Mouse (Mus musculus) CH12.LX (cell line): ENCODE data around the gene Ccdc162. TPM values are rescaled to one million over a fixed set of nuclear protein-coding genes. Genes with fewer than 3 reads are reported as not detected.

Source experiments
- DNase-seq: peaks from one replicate; pipeline ENCODE4 v3.0.0-alpha.2; 2013; ENCODE audit errors: extremely low read depth
- H3K27ac ChIP-seq: 2 replicates; pipeline ENCODE4 v1.5.1; 2012; ENCODE audit warnings: low read depth, mild to moderate bottlenecking, control low read depth, moderate library complexity; ENCODE audit not compliant: insufficient read depth
- H3K27me3 ChIP-seq: replicated peaks from 2 replicates; pipeline ENCODE3; 2012; ENCODE audit warnings: inconsistent platforms
- H3K36me3 ChIP-seq, 2 experiments: replicated peaks in 1 of 2; 2 replicates each; pipeline versions ENCODE3 to v1.6.1; 2012; ENCODE audit warnings: inconsistent platforms in 1 of 2, low read length in 1 of 2, mild to moderate bottlenecking in 1 of 2, mixed read lengths in 1 of 2, moderate library complexity in 1 of 2; ENCODE audit not compliant: control insufficient read depth in 1 of 2, insufficient read depth in 1 of 2
- H3K4me1 ChIP-seq, 2 experiments: 2 replicates each; pipeline ENCODE4 v1.6.1; 2012; ENCODE audit warnings: inconsistent platforms in 1 of 2, moderate library complexity in 1 of 2; ENCODE audit not compliant: insufficient read depth in 2 of 2, control insufficient read depth in 1 of 2
- H3K4me2 ChIP-seq: 2 replicates; pipeline ENCODE4 v1.6.1; 2012; ENCODE audit warnings: low read depth, mild to moderate bottlenecking, control low read depth; ENCODE audit not compliant: poor library complexity, insufficient read depth, severe bottlenecking
- H3K4me3 ChIP-seq, 3 experiments: fragments of 150-350 bp in 1 of 3; sonication (generic) in 1 of 3; replicated peaks in 1 of 3; 2 replicates each; pipeline versions ENCODE3 to v1.5.1; 2011 to 2012; ENCODE audit warnings: low read depth in 2 of 3, low read length in 2 of 3, mild to moderate bottlenecking in 2 of 3, moderate library complexity in 2 of 3, control low read depth in 1 of 3, improper control_type of control experiment in 1 of 3, inconsistent platforms in 1 of 3, mixed read lengths in 1 of 3; ENCODE audit not compliant: poor library complexity in 1 of 3
- H3K79me2 ChIP-seq: replicated peaks from 2 replicates; pipeline ENCODE4 v1.6.1; 2012; ENCODE audit warnings: mild to moderate bottlenecking, moderate library complexity; ENCODE audit not compliant: control insufficient read depth, poor library complexity, insufficient read depth, severe bottlenecking; ENCODE audit errors: extremely low read depth
- H3K9ac ChIP-seq: 2 replicates; pipeline ENCODE4 v1.6.1; 2012; ENCODE audit warnings: low read depth, mild to moderate bottlenecking, control low read depth, moderate library complexity; ENCODE audit not compliant: insufficient read depth
- H3K9me3 ChIP-seq: replicated peaks from 2 replicates; pipeline ENCODE3; 2012; ENCODE audit warnings: low read length, inconsistent platforms, mixed read lengths
- BHLHE40 ChIP-seq: IDR thresholded peaks from 2 replicates; pipeline ENCODE4 v1.6.1; 2011; ENCODE audit warnings: mild to moderate bottlenecking, low read depth, low read length, improper control_type of control experiment
- CTCF ChIP-seq, 2 experiments: IDR thresholded peaks in 1 of 2; conservative IDR thresholded peaks in 1 of 2; 2 replicates each; pipeline ENCODE4 v1.5.1; 2011 to 2012; ENCODE audit warnings: low read depth in 2 of 2, low read length in 2 of 2, improper control_type of control experiment in 1 of 2, inconsistent platforms in 1 of 2, mild to moderate bottlenecking in 1 of 2, moderate library complexity in 1 of 2
- IRF4 ChIP-seq: IDR thresholded peaks from 2 replicates; pipeline ENCODE4 v1.6.1; 2014; ENCODE audit warnings: low read depth, mild to moderate bottlenecking, inconsistent platforms, low read length, improper control_type of control experiment
- MAX ChIP-seq: IDR thresholded peaks from 2 replicates; pipeline ENCODE4 v1.6.1; 2011; ENCODE audit warnings: low read length, improper control_type of control experiment
- MAZ ChIP-seq: IDR thresholded peaks from 2 replicates; pipeline ENCODE4 v1.6.1; 2012; ENCODE audit warnings: low read depth, mild to moderate bottlenecking, inconsistent platforms, low read length, improper control_type of control experiment, moderate library complexity
- MEF2A ChIP-seq: IDR thresholded peaks from 2 replicates; pipeline ENCODE4 v1.6.1; 2014; ENCODE audit warnings: low read depth, mild to moderate bottlenecking, inconsistent platforms, low read length, improper control_type of control experiment, borderline replicate concordance
- MXI1 ChIP-seq: IDR thresholded peaks from 2 replicates; pipeline ENCODE4 v1.6.1; 2011; ENCODE audit warnings: mild to moderate bottlenecking, low read depth, low read length, improper control_type of control experiment
- MYC ChIP-seq: IDR thresholded peaks from 2 replicates; pipeline ENCODE4 v1.6.1; 2011; ENCODE audit warnings: low read depth, mild to moderate bottlenecking, improper control_type of control experiment, low read length
- PAX5 ChIP-seq: IDR thresholded peaks from 2 replicates; pipeline ENCODE4 v1.6.1; 2012; ENCODE audit warnings: low read length, inconsistent platforms, mixed read lengths
- RCOR1 ChIP-seq: conservative IDR thresholded peaks from 2 replicates; pipeline ENCODE4 v1.6.1; 2012; ENCODE audit warnings: low read depth, mild to moderate bottlenecking, inconsistent platforms, low read length, improper control_type of control experiment
- SIN3A ChIP-seq: IDR thresholded peaks from 2 replicates; pipeline ENCODE4 v1.6.1; 2012; ENCODE audit warnings: low read length, improper control_type of control experiment, inconsistent platforms
- SMC3 ChIP-seq: IDR thresholded peaks from 2 replicates; pipeline ENCODE4 v1.6.1; 2011; ENCODE audit warnings: low read depth, low read length, improper control_type of control experiment
- TBP ChIP-seq: conservative IDR thresholded peaks from 2 replicates; pipeline ENCODE4 v1.6.1; 2011; ENCODE audit warnings: low read depth, low read length, improper control_type of control experiment
- TCF12 ChIP-seq: IDR thresholded peaks from 2 replicates; pipeline ENCODE4 v1.6.1; 2014; ENCODE audit warnings: low read depth, mild to moderate bottlenecking, inconsistent platforms, low read length, improper control_type of control experiment
- USF1 ChIP-seq: IDR thresholded peaks from 2 replicates; pipeline ENCODE4 v1.6.1; 2014; ENCODE audit warnings: low read depth, mild to moderate bottlenecking, inconsistent platforms, low read length, improper control_type of control experiment
- USF2 ChIP-seq: conservative IDR thresholded peaks from 2 replicates; pipeline ENCODE4 v1.6.1; 2011; ENCODE audit warnings: low read depth, low read length, improper control_type of control experiment
- ZC3H11A ChIP-seq: IDR thresholded peaks from 2 replicates; pipeline ENCODE4 v1.6.1; 2012; ENCODE audit warnings: low read depth, mild to moderate bottlenecking, inconsistent platforms, low read length, improper control_type of control experiment
- ZKSCAN1 ChIP-seq: IDR thresholded peaks from 2 replicates; pipeline ENCODE4 v1.6.1; 2012; ENCODE audit warnings: low read depth, inconsistent platforms, low read length, improper control_type of control experiment, borderline replicate concordance
- ZMIZ1 ChIP-seq: IDR thresholded peaks from 2 replicates; pipeline ENCODE4 v1.6.1; 2012; ENCODE audit warnings: low read depth, mild to moderate bottlenecking, inconsistent platforms, low read length, improper control_type of control experiment
- ZNF384 ChIP-seq: IDR thresholded peaks from 2 replicates; pipeline ENCODE4 v1.6.1; 2012; ENCODE audit warnings: low read depth, low read length, improper control_type of control experiment, inconsistent platforms
- dilution Hi-C: fragments of 300-500 bp; cut with MboI; formaldehyde crosslinking; loops from 2 replicates; pipeline ENCODE4 v1.14.3; 2020; ENCODE audit warnings: low sequenced_read_pairs; ENCODE audit not compliant: extremely low pct_unique_long_range_greater_than_20kb, extremely low pct_ligation_motif_present
- in situ Hi-C: fragments of 300-500 bp; cut with MboI; formaldehyde crosslinking; loops from 3 replicates; pipeline ENCODE4 v1.14.3; 2019; ENCODE audit warnings: low sequenced_read_pairs, low pct_ligation_motif_present, low pct_unique_long_range_greater_than_20kb, mixed read lengths
- polyA plus RNA-seq: library from polyadenylated mRNA; unstranded; fragments of >175 nt; gene quantifications from 2 replicates; pipeline ENCODE4 v1.2.1, GENCODE M21; 2012; ENCODE audit warnings: low read depth; ENCODE audit not compliant: insufficient read length
- total RNA-seq, 2 experiments: library from RNA; depleted of rRNA; stranded (reverse); fragments of 300-350 nt in 1 of 2; fragments of >200 nt in 1 of 2; gene quantifications; 2 replicates each; pipeline ENCODE4 v1.2.3; 2012 to 2014

Gene Ccdc162
- total and polyA plus RNA-seq, 3 experiments = 0.64 to 1.3 (median 1.3) TPM

DNA sequence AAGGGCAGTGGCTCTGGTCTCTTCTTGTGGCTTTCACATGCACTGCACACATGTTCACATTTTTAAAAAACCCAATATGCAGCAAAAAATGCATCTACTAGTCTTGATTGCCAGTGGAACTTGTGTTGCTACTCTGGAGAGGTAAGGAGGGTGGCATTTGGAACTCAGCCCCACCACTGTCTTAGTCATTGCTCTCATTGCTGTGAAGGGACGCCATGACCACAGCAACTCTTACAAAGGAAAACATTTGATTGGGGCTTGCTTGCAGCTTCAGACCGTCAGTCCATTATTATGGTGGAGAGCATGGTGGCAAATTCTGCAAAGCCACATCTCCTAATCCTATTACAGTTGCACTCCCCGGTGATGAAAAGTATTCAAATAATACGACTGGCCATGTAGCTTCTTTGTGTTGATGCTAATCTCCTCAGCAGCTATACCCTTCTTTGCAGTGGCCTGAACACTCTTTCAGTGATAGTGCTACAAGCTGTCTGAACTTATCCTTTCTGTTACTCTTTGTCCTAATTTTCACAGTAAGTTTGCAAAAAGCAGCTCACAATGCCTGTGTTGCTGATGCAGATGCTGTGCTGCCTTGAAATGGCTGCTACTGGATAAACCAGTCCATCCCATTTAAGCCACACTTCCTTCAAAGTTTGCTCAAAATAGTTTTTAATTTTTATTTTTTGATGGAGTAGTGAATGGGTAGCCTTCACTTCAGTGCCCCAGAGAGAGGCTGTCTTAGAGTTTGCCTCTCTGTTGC is 179.0 kb downstream of the Ccdc162 start:
- Histone ChIP-seq H3K36me3 (peaks cover 5 to 52% of the 10 kb centered on the region in 2 experiments), H3K9ac (no peak overlapping the region), H3K27ac (no peak overlapping the region), H3K79me2 (peaks cover 2% of the 10 kb centered on the region; the same call in 1 of the 2 replicates), H3K4me1 (peaks cover 3 to 25% of the 10 kb centered on the region in 2 experiments), H3K27me3 (no peaks in the 10 kb centered on the region), H3K4me2 (no peak overlapping the region), H3K9me3 (no peaks in the 10 kb centered on the region), H3K4me3 (no peak overlapping the region)
- in situ Hi-C loops = no loop called here
- no peak for DNase-seq
- no peak for TF ChIP-seq MYC
- no peak for TF ChIP-seq TCF12
- no peak for TF ChIP-seq USF2
- dilution Hi-C loops = no loop called here

DNA sequence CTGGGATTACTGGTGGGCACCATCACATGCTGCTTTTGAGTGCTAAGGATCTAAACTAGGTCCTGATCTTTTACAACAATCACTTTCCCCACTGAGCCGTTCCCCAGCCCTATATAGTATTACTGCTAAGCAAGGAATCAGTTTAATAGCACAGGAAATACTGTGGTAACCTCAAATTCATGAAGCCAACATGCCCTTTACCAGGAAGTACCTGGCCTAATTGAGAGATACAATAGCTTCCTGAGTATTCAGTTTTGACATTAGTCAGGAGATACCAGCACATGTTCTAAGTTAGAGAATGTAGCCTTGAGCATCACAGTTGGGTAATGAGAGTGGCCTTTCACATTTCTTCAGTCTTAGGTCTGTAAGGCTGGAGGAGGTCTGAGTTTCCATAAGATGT is 179.7 kb downstream of the Ccdc162 start:
- in situ Hi-C loops = no loop called here
- Histone ChIP-seq H3K4me3 (no peak overlapping the region), H3K27ac (no peak overlapping the region)
- no peak for TF ChIP-seq USF1
- no peak for TF ChIP-seq ZMIZ1
- TF ChIP-seq BHLHE40 = no peak
- no peak for TF ChIP-seq MEF2A
- TF ChIP-seq, all 38 proteins: peak for 0
- Histone ChIP-seq H3K4me1 (peaks cover 3 to 26% of the 10 kb centered on the region in 2 experiments), H3K79me2 (peaks cover 3% of the 10 kb centered on the region; the same call in 1 of the 2 replicates), H3K27me3 (no peaks in the 10 kb centered on the region), H3K9me3 (no peaks in the 10 kb centered on the region), H3K4me2 (no peak overlapping the region), H3K36me3 (peaks cover 6 to 55% of the 10 kb centered on the region in 2 experiments), H3K9ac (no peak overlapping the region)
- dilution Hi-C loops = no loop called here
- DNase-seq = no peak

DNA sequence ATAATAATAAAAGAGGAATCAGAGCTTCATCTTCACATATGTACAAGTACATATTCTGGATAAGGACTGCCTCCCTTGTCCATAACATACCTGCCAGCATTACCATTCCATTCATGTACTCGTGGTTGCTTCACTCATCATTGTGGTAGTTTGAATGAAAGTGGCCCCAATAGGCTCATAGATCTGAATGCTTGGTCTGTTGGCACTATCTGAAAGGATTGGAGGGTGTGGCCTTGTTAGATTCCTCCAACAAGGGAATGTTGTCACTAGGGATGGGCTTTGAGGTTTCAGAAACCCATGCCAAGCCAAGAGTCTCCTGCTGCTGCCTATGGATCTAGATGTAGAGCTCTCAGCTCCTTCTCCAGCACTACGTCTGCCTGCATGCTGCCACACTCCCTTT is 180.4 kb downstream of the Ccdc162 start:
- Histone ChIP-seq H3K36me3 (peaks cover 12 to 62% of the 10 kb centered on the region in 2 experiments), H3K4me2 (no peak overlapping the region), H3K4me1 (peaks cover 3 to 31% of the 10 kb centered on the region in 2 experiments), H3K27ac (no peak overlapping the region), H3K4me3 (no peak overlapping the region), H3K79me2 (peaks cover 7% of the 10 kb centered on the region), H3K9me3 (no peaks in the 10 kb centered on the region), H3K9ac (no peak overlapping the region), H3K27me3 (no peaks in the 10 kb centered on the region)
- no peak for DNase-seq
- in situ Hi-C loops = no loop called here
- TF ChIP-seq ZNF384 = no peak
- TF ChIP-seq IRF4 = no peak
- TF ChIP-seq MAZ = no peak
- TF ChIP-seq SIN3A = no peak
- no peak for TF ChIP-seq ZC3H11A
- TF ChIP-seq CTCF (conservative IDR thresholded peaks at IDR 0.05 in 1 of 2, IDR thresholded peaks at IDR 0.05 in 1 of 2; ENCODE audit: low read depth in 2 of 2, low read length in 2 of 2) = no peak
- no peak for TF ChIP-seq MXI1
- TF ChIP-seq SMC3 = no peak
- TF ChIP-seq PAX5 = no peak
- TF ChIP-seq BHLHE40 = no peak
- TF ChIP-seq TBP = no peak
- no peak for TF ChIP-seq RCOR1
- TF ChIP-seq MAX = no peak
- no peak for TF ChIP-seq ZKSCAN1
- dilution Hi-C loops = no loop called here
